Mouse (Mus musculus) kidney, postnatal 25 days (tissue): ENCODE results near the gene Fbn1.
A peak's percentile ranks its signal among the peaks of the same experiment; 100 is the strongest.
"Not testable (repeated sequence)": the region's sequence is repeated elsewhere in the genome, so short reads cannot be mapped to it uniquely, and the experiment has no call there.

Source experiments
- DNase-seq, 2 experiments: peaks; one replicate each; pipeline ENCODE4 v3.0.0; 2021; ENCODE audit warnings: mixed read lengths in 2 of 2

Gene Fbn1

DNA sequence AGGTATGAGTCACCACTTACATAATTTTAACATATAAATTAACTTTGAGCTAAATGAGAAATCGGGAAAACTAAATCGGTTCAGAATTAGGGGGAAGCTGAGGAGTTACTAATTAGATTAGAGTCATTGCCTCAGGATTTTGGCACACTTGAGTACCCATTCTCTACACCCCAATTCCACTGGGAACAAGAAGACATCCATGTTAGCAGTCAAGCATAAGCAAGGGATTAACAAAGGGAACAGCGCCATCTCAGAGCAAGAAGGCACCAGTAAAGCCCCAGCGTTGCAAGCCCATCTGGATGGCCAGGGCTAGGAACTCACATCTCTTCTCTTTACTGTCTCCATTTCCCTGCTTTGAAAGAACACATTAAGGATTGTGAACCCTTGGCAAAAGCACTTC, 222.0 kb downstream of the Fbn1 start:
- no peak for DNase-seq

DNA sequence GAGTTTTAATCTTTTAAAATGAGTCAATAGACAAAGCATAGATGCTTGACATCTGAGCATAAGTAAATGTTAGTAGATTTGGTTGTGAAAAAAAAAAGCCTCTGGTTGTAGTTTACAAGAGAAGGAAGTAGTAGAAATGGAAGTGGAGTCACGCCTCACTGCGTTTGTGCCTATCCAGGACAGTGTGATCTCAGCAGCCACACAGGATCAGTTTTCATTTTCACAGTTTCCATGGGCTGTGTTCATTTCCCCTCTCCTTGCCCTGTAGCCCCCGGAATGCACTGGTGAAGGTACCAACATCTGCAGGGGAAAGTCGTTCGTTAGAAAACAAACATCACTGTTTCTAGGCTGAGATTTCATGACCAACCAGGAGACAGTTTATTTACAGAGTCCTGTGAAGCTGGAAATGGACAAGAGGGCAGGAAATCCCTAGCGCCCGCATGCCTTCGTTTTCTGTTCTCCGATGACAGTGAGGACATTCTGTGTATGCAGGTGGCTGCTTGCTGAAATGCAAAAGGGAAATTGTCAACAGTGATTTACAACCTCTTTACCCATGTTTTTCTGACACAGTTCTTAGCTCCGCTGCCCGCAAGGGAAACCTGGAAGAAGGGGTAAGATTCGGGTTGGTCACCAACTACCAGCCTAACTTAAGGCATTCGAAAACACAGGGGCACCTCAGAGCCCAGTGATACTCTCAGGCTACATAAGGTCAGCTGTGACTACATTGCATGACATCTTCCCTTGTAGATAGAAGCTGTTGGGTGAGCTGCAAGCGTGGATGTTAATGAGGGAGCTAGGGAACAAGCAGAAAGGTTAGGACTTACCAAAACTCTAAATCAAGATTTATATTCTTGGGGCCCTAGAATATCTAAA, 225.2 kb downstream of the Fbn1 start:
- DNase-seq: no peak

DNA sequence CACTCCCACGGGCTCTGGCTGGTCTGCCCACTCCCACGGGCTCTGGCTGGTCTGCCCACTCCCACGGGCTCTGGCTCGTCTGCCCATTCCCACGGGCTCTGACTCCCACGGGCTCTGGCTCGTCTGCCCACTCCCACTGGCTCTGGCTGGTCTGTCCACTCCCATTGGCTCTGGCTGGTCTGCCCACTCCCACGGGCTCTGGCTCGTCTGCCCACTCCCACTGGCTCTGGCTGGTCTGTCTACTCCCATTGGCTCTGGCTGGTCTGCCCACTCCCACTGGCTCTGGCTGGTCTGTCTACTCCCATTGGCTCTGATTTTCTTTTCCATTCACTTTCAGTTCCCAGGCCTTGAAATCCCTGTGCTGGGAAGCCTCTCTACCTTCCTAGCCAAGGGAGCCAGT, 227.8 kb downstream of the Fbn1 start:
- DNase-seq: not testable (repeated sequence)

DNA sequence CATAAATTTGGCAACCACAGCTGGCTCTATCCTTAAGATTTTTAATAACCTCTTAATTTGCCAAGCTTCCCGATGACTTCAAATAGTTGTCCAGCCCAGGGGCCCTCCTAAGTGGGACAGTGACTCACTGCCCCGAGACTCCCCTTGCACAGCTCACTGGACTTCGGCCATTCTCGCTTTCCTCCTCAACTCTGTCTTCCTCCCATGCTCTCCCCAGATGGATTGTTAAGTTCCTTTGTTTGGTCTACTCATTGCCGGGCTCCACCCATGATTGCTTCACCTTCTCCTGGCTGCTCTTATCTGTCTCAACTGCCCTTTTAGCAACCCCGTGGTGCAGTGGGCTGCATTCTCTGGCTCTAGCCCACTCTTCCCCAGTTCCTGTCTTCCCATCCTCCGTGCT, 229.3 kb downstream of the Fbn1 start:
- DNase-seq: no peak

GRCm38 (mm10) chr2:125276692-125277091, 231.1 kb downstream of the Fbn1 start:
- no peak for DNase-seq

GRCm38 (mm10) chr2:125275617-125276016, 232.2 kb downstream of the Fbn1 start:
- DNase-seq: no peak

DNA sequence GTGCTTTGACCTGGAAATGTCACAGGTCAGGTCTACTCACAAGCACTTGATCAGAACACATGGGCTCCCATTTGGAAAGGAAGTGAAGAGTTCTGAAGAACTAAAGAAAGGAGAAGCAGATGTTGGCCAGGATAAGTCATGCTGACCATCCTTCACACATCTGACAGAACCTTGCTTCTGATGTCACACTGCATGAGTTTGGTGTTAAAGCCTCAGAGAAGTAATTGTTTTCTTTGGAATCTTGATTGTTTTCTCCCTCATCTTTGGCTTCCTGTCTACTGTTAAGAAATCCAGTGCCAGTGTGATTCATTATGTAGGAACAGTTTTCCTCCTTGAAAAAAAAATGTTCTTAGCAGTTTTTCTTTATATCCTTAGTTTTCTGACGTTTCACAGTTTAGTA, 238.9 kb downstream of the Fbn1 start:
- no peak for DNase-seq

DNA sequence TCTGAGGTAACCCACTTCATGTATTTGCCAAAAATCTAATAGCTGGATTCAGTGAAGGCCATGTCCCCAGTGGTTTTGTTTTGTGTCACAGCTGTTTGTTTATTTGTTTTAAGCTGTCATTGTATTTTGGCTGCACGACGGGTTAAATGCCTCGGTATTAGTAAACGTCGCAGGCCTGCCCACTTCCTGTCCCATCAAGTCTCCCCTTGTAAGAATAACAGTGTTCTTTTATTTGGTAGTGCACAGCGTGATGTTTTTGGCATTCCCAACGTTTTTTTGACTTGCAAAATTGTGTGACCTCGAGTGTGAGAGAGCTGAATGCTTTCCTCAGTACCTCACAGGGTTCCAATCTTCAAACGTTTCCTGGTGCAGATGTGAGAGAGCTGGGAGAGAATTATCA, 244.0 kb downstream of the Fbn1 start:
- no peak for DNase-seq

DNA sequence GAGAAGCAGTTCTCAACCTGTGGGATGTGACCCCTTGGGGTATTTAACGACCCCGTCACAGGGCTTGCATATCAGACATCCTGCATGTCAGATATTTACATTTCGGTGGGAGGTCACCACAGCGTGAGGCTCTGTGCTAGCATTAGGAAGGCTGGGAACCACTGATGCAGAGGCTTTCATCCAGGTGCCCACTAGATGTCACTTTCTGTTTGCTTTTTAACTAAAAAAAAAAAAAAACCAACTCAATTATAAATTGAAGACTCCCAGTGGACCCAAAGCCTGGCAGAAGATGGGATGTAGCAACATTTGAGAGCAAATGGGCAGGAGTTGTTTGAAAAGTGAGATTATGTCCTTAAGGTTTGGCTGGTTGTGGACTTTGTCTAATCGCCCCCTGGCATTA, 244.7 kb downstream of the Fbn1 start:
- DNase-seq: peak in 1 of 2 experiments; percentile 29

DNA sequence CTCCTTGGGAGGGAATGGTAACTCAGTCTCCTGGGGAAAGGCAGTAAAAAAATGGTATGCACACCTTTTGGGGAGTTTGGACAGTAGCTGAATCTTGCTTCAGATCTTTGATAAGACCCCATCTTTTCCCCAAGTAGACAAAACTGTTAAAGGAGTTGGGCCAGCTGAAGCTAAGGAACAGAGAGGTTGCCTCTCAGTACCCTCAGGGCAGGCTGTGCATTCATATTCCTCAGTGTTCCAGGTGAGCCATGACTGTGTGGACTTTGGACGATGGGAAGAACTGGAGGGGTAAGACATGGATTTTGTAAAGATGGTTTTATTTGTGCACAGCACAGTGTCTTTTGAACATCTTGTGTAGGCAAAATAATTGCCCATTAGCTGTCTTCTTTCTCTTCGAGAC, 247.5 kb downstream of the Fbn1 start:
- no peak for DNase-seq

DNA sequence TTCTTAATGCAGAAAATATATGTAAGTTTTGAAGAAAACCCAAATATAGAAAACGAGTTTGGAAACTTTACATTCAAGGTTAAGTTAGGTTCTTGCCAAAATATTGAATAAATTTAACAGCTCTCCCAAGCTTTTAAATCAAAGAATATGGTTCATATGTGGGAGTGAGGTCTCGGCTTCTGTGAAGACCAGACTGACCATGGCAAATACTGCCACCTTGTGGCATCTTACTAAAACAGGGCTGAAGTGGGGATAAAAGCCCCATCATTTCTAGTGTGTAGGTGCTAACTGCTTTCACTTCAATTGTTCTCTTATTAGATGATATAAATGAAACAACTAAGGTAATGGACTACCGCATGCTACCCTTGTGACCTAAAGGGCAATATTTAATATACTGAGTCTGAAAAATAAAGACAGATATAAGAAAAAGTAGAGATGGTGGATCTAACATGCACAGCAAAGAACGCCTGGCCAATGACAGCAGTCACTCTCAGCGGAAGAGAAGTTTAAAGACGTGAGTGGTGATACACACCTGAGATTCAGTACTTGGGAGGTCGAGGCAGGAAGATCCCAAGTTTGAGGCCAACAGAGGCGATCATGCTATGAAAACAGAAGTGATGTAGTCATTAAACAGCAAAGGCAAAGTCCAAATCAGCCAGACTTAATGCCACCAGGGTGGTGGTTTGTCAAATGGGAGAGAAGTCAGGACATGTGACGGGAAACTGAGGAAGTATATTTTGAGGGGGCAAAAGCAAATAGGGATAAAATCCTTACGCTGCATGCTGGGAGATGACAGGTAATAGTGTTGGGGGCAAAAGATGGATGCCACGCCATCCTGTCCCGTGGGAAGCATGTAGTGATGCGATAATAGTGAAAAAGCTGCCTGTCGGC, 248.3 kb downstream of the Fbn1 start:
- DNase-seq: peak in 1 of 2 experiments; percentile 49

- DNase-seq: no peak
Observed at GRCm38 (mm10) chr2:125255886-125256285, 251.9 kb downstream of the Fbn1 start.

DNA sequence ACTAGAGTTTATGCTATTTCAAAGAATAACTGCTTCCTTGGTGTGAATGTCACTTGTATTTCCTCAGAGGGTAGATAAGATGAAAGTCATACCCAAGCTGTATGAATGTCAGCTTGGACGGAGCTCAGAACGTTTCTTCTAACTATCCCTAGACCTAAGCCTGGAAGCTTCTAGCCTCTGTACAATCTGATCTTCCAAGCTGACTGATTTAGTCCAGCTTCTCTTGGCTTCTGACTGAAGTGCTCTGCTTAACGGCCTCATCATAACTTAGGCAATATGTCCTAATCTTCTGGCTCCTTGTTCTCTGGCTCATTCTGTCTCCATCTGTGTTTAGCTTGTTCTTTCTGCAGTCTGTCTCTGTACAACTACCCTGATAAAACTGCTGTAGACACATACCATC, 253.2 kb downstream of the Fbn1 start:
- DNase-seq: no peak

GRCm38 (mm10) chr2:125253699-125254098, 254.1 kb downstream of the Fbn1 start:
- no peak for DNase-seq

DNA sequence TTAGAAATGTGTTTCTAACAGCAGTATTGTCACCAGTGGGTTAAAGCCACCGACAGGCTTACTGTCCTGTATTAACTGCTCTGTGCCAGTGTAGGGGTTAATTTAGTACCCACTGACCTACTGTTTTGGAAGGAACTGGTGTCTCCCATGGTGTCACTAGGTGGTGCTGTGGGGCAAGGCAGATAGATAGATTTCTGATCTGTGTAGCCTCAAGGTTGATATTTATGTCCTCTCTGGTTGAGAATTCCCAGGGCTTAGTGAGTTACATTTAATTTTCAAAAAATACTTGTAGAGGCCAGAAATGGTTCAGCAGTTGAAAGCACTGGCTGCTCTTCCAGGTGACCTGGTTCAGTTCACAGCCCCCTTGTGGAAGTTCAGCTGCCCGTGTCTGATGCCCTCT, 255.5 kb downstream of the Fbn1 start:
- peak; percentile 48 to 73 for DNase-seq

DNA sequence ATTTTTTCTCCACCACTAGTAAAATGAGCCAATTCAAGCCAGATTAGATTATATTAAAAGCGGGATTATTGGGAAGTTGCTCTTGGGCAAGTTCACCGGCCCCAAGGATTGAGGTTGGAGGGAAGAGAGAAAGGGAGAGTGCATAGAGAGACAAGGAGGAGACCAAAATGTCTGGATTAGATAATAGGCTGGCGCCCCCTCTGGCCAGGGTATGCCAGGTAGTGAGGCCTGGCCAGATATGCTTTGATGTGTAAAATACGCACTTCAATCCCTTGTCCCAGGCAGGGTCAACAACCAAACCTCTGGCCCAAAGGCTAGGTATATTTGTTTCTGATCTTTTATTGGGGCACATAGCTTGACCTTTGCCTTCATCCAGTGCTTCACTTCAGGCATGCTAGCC, 256.0 kb downstream of the Fbn1 start:
- DNase-seq: peak in 1 of 2 experiments; percentile 23
